Mouse (Mus musculus) thymus, postnatal 25 days (tissue): ENCODE measurements around the gene Fam71f2.
A peak's percentile ranks its signal among the peaks of the same experiment; 100 is the strongest.

Experiments
- DNase-seq: peaks from one replicate; pipeline ENCODE4 v3.0.0; 2022

The Fam71f2 gene

DNA sequence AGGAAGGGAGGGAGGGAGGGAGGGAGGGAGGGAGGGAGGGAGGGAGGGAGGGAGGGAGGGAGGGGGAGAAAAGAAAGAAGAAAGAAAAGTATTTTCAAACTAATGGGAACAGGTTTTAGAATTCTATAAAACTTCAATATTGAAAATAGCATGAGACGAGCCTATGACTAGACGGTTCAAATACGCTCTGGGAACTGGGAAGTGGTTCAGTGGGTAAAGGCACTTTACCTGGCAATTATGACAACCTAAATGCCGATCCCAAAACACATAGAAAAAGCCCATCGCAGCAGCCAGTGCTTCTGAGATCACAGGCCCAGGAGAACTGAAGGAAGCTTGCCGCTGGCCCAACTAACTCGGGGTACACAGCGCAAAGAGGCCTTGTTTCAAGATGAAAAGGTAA is at the start of gene Fam71f2:
Fam71f2 (plus strand) TSS at position 301 of the 400 bp plus-strand sequence.
- DNase-seq, result no peak

DNA sequence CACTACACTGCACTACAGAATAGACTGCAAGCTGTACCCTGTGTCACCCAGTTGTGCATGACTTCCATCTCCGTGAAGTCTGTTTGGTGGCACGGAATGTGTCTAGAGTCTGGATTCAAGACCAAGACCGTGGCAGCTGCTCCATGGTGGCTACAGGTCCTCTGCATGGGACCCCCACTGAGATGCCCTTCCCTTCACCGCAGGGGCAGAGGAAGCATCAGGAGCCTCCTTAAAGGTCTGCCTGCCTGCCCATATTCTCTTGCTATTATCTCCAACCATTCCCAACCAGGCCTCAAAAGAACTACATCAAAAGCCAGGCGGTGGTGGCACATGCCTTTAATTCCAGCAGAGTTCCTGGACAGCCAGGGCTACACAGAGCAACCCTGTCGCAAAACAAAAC is 49.0 kb upstream of the Fam71f2 start:
- DNase-seq, result no peak

- DNase-seq, result peak; percentile 67
Measured at GRCm38 (mm10) chr6:29231799-29232198, 47.6 kb upstream of the Fam71f2 start.

DNA sequence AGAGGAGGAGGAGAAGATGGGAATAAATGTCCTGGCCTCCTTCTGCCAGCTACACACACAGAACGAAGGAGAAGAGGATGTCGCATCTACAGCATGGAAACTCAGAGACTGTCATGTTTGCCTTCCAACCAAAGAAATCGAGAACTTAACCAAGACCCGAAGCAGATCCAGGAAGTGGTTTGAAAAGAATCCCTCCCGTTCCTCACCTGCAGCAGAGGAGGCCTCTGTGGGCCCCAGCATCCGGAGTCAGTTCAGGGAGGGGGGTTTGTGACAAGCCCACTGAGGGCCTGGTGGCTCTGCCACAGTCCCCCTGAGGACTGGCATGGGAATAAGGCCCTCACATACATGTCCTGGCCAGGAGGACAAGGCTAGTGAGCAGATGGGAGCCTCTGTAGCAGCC is 47.1 kb upstream of the Fam71f2 start:
- DNase-seq, result peak; percentile 82

GRCm38 (mm10) chr6:29233710-29234109 is 45.7 kb upstream of the Fam71f2 start:
- peak; percentile 37 for DNase-seq

- peak; percentile 73 for DNase-seq
Measured at GRCm38 (mm10) chr6:29234272-29234671, 45.1 kb upstream of the Fam71f2 start.

- DNase-seq, result peak; percentile 77
Measured at GRCm38 (mm10) chr6:29240806-29241205, 38.6 kb upstream of the Fam71f2 start.

- no peak for DNase-seq
Measured at GRCm38 (mm10) chr6:29241697-29242096, 37.7 kb upstream of the Fam71f2 start.

- no peak for DNase-seq
Measured at GRCm38 (mm10) chr6:29242265-29242664, 37.1 kb upstream of the Fam71f2 start.

- DNase-seq, result no peak
Measured at GRCm38 (mm10) chr6:29245272-29246120, 33.9 kb upstream of the Fam71f2 start.

DNA sequence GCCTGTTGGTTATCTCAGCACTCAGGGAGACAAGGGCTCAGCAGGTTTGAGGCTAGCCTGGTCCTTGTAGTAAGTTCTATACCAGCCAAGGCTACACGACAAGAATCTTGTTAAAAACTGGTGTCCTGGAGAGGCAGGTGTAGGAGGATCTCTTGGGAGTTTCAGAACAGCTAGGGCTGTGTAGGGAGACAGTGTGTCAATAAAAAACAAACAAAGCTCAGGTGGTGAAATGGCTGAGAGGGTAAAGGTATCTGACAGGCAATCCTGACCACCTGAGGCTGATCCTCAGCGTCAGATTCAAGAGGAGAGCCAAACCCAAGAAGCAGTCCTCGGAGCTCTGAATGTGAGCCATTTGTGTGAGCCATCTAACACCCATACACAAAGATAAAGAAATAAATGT is 33.2 kb upstream of the Fam71f2 start:
- no peak for DNase-seq

DNA sequence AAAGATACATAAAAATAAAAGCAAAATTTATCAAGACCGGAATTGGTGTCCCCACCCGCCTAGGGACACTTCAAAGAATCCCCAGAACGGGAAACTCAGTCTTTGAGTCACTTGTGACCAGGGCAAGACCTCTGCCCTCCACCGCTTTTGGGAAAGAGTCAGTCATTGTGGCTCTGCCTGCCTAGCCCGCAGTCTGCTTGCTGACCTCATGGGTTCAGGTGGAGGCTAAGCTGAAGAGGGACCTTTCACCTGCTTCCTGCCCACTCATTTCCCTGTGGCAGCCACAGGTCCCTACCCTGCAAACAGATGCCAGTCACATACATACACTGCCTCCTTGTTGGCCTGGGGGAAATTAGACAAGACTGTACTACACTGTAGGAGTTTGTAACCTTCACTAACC is 32.8 kb upstream of the Fam71f2 start:
- no peak for DNase-seq

- no peak for DNase-seq
Measured at GRCm38 (mm10) chr6:29247072-29247471, 32.3 kb upstream of the Fam71f2 start.

DNA sequence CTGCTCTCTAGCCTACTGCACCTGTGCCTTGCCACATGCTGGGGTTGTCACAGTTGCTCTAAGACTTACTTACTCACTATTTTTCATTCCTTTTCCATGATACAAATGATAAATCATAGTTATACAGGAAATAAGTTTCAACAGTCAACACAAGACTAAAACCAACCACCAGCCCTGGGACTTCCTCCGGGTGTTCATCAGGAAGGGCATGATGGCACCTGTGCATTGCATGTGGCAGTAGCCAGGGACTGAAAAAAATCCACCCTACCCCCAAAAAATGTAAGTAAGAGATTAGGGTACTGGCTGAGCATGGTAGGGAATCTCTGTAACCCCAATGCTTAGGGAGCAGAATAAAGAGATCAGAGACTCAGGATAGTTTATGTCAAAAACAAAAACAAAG is 20.0 kb upstream of the Fam71f2 start:
- DNase-seq, result peak; percentile 31

DNA sequence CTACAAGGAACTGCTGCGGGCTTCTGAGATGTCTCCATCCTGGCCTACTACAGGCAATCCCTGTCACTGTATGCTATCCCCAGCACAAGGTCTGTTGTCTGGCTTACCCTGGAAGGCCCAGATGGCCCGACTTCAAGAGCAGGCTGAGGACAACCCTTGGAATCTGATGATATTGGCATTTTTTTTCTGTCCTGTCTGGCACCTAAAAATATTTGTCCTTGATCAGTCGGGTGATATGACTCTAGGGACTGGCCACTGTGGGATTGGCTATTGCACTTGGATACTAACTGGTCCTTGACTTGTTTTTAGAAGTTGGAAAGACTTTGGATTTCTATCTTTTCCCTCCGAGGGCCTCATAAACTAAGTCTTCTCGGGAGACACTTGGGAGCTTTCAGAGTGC is 17.6 kb upstream of the Fam71f2 start:
- no peak for DNase-seq

GRCm38 (mm10) chr6:29263650-29264455 is 15.5 kb upstream of the Fam71f2 start:
- DNase-seq, result no peak

GRCm38 (mm10) chr6:29264456-29264781 is 15.0 kb upstream of the Fam71f2 start:
- DNase-seq, result no peak

DNA sequence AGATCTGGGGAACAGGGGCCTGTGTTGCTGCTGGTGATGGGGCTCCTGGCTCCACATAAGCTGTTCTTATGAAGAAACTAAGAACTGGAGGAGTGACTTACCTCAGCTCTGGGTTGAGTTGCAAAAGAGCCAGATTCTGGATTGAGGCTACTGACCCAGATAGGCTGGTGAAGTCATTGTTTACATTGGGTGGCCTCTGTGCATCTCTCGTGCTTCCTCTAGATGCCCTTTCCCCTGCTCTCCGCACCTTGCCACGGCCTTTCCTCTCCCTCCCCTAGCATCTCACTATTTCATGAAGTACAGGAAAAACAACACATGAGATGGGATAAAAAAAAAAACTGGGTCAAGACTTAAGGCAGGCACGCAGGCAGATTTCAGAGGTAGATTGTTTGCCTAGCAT is 12.5 kb upstream of the Fam71f2 start:
- no peak for DNase-seq

- DNase-seq, result no peak
Measured at GRCm38 (mm10) chr6:29269006-29269668, 10.3 kb upstream of the Fam71f2 start.

- DNase-seq, result peak; percentile 43
Measured at GRCm38 (mm10) chr6:29270961-29271360, 8.4 kb upstream of the Fam71f2 start.

DNA sequence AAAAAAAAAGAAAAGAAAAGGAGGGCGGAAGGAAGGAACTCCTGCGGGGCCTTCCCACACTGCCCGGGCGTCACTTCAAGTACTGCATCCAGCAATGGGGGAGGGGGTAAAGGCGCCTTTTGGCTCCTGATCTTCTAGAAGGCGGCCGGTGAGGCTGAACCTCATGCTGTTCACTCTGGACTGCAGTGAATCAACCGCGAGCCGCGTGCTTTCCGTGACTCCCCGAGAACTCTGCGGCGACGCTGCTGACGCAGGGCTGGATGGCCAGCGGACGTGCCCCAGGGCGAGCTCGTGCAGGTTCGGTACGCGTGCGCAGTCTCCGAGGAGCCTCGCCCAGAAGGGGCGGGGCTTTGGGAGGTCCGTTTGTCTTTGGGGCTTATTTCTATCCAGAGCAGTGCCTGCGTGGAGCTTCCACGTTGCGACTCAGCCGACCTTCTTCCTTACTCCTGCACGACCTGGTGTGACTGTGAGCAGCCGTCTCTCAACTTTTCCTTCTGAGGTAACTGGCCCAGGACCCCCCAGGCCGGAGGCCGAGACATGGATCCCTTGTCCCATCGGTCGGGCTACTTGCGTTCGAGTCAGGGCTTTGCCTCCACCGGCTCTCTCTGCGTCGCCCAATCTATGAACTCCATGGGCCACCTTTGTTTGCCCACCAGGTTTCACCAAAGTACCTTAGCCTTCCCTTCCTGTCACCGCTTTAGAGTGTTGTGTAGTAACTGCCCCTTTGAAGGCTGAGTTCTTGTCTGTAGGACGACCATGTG is 6.9 kb upstream of the Fam71f2 start, which contains the start of gene Hilpda:
Hilpda (plus strand) TSS at position 177 of the 761 bp plus-strand sequence.
- DNase-seq, result peak; percentile 91

GRCm38 (mm10) chr6:29276746-29277145 is 2.6 kb upstream of the Fam71f2 start:
- DNase-seq, result no peak
